Mouse (Mus musculus) kidney, adult 2 months (tissue): ENCODE data around the gene Srsf4.

Experiments
- CTCF ChIP-seq: fragments of 200-500 bp; conservative IDR thresholded peaks from 2 replicates; pipeline ENCODE4 v1.5.1; 2011; ENCODE audit warnings: low read depth, mild to moderate bottlenecking, control low read depth, low read length, moderate library complexity, mixed read lengths; ENCODE audit not compliant: insufficient read depth, insufficient read length
- POLR2A ChIP-seq: fragments of 200-500 bp; IDR thresholded peaks from one replicate; pipeline ENCODE4 v1.6.1; 2011; ENCODE audit warnings: low read depth, low read length, control low read depth

DNA sequence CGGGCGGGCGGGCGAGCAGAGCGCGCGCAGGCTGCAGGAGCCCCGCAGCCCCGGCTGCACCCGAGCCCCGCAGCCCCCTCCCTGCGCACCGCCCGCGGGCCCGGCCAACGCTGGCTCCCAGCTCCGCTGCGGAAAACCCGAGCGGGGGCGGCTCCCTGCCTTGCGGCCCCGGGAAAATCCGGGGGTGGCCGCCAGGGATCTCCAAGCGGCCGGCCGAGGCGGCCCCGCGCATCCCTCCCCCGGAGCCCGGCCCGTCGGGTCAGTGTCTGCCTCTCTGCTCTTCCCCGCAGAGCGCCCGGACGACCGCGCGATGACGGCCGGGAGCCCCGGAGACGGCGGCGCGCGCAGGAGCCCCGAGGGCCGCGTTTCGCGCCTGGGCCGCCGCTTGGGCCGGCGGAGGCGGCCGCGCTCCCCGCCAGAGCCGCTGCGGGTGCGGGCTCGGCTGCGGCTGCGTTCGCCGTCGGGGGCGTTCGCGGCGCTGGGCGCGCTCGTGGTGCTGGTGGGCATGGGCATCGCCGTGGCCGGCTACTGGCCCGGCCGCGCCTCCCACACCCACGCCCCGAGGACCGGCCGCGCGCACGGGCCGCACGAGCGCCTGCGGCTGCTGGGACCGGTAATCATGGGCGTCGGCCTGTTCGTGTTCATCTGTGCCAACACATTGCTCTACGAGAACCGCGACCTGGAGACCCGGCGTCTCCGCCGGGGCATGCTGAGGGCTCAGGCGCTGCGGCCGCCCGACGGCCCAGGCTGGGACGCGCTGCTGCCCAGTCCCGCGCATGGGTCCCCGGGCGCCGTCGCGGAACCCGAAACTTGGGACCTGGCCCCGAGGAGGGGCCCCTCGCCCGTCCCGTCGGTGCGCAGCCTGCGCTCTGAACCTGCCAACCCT is 48.3 kb downstream of the Srsf4 start, which contains the start of gene Tmem200b:
- TF ChIP-seq CTCF (no peak), POLR2A (no peak)
